Mouse (Mus musculus): ENCODE measurements around the gene Cpeb3. TPM values are rescaled to one million over a fixed set of nuclear protein-coding genes. Genes with fewer than 3 reads are reported as not detected.
"Not testable (repeated sequence)": the region's sequence is repeated elsewhere in the genome, so short reads cannot be mapped to it uniquely, and the experiment has no call there.

The Cpeb3 gene
- polyA plus RNA-seq, 1 experiment: 4.1 TPM

DNA sequence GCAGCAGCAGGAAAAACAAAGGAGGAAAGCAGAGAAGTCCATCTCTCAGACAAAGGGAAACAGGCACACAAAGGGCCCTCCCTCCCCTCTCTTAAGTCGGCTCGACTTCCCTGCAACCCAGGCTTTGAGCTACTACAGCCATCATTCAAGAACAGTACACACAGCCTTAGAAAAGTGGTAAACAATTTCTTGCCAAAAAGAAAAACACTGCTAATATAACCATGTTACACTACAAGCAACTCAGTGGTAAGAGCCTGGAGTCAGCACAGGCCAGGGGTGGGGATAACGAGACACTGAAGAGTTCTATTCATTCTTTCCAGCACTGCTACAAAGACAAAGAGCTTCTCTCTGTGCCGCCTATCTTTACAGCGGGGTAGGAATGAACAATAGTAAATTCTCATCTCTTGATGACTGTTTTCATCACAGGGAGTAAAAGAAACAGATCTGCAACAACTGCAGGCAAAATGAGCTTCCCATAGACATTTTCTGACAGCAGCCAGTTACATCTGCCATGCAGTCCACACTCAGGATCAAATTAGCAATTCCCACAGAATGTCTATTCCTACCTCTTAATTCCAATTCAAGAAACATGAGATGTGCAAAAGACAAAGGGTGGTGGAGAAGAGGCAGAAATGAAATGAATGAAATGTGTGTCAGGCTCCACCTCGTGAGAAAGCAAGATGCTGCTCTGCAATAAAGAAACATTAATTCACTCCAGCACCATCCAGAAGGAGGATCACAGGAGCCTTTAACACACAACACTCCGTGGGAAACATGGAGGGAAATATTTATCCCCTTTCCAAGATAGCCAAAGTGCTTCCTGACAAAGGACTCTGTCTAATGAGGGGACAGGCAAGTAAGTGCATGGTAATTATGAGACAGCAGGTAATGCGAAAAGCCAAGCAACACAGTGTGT, 118.0 kb downstream of the Cpeb3 start:
- no peak overlapping the region for H3K27ac ChIP-seq (ENCODE audit: insufficient read depth, low read length)
- no peaks in the 10 kb centered on the region for H3K27me3 ChIP-seq (ENCODE audit: control insufficient read depth, insufficient read depth, low read length)
- H3K4me1 ChIP-seq (ENCODE audit: control insufficient read depth, insufficient read depth, insufficient read length): no peaks in the 10 kb centered on the region
- no peak for DNase-seq (ENCODE audit: low read depth in 1 of 2, low spot score in 2 of 2)
- no peak overlapping the region for H3K4me3 ChIP-seq (ENCODE audit: extremely low read depth, insufficient read depth, insufficient read length)
- TF ChIP-seq CTCF (IDR thresholded peaks at IDR 0.05; ENCODE audit: extremely low read depth, insufficient read depth, insufficient read length, insufficient replicate concordance): no peak
- no peak for TF ChIP-seq POLR2A (IDR thresholded peaks at IDR 0.05; ENCODE audit: low read depth, low read length)
- 71% methylated on average over 8 of the region's 8 CpGs for WGBS
- no peaks in the 10 kb centered on the region for H3K36me3 ChIP-seq (ENCODE audit: control insufficient read depth, insufficient read depth, low read length)

DNA sequence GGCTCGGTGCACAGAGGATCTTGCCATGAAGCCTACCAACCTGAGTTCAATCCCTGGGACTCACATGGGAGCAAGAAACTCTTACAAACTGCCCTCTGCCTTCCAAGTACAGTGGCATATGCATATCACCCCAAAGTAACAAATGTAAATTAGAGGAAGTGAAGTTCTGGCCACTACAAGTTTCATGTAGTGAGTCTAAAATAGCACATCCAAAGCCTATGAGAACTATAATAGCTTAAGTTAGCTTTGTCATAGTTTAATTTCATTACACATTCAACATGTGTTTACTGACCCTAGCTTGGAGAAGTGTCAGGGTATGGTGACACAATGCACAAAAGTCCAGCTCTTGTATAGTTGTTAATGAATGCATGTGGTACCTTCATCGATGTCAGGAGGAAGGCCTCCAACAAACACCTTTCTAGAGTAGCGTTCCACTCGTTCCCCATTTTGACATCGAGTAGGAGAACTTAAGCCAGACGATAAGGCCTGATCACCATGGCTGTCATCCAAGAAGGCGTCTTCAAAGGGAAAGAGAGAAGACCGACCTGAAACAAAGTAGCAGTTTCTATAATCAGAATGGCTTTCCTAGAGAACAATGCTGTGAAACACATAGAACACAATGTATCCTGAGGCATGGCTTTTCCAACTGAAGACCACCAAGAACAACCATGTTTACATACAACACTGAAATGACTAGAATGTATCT, 120.2 kb downstream of the Cpeb3 start:
- H3K36me3 ChIP-seq (ENCODE audit: control insufficient read depth, insufficient read depth, low read length): no peaks in the 10 kb centered on the region
- no peaks in the 10 kb centered on the region for H3K27me3 ChIP-seq (ENCODE audit: control insufficient read depth, insufficient read depth, low read length)
- DNase-seq (ENCODE audit: low read depth in 1 of 2, low spot score in 2 of 2): no peak
- no peak for TF ChIP-seq POLR2A (IDR thresholded peaks at IDR 0.05; ENCODE audit: low read depth, low read length)
- no peaks in the 10 kb centered on the region for H3K4me1 ChIP-seq (ENCODE audit: control insufficient read depth, insufficient read depth, insufficient read length)
- H3K4me3 ChIP-seq (ENCODE audit: extremely low read depth, insufficient read depth, insufficient read length): no peak overlapping the region
- H3K27ac ChIP-seq (ENCODE audit: insufficient read depth, low read length): no peak overlapping the region
- 90% methylated on average over 8 of the region's 8 CpGs for WGBS

DNA sequence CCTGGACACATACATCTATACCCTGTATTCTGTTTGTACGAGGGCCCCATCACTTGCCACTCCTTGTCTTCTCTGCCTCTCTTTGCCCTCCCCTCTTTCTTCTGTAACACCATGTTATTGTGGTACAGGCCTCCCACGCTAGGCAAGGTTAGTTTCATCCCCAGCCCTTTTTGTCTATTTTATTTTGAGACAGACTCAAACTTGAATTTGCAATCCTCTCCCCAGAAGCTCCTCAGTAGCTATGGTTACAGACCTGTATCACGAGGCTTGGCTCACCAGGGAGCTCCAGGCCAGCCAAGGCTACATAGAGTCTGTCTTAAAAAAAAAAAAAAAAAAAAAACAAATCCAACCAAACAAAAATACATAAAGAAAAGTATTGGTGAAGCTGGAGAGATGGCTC, 123.9 kb downstream of the Cpeb3 start:
- Histone ChIP-seq H3K27ac (ENCODE audit: insufficient read depth, low read length) (no peak overlapping the region), H3K4me1 (ENCODE audit: control insufficient read depth, insufficient read depth, insufficient read length) (no peaks in the 10 kb centered on the region), H3K27me3 (ENCODE audit: control insufficient read depth, insufficient read depth, low read length) (no peaks in the 10 kb centered on the region), H3K36me3 (ENCODE audit: control insufficient read depth, insufficient read depth, low read length) (no peaks in the 10 kb centered on the region), H3K4me3 (ENCODE audit: extremely low read depth, insufficient read depth, insufficient read length) (no peak overlapping the region)
- 82% methylated on average over 3 of the region's 3 CpGs for WGBS
- DNase-seq (ENCODE audit: low read depth in 1 of 2, low spot score in 2 of 2): no peak
- TF ChIP-seq CTCF (IDR thresholded peaks at IDR 0.05; ENCODE audit: extremely low read depth, insufficient read depth, insufficient read length, insufficient replicate concordance) (no peak), POLR2A (IDR thresholded peaks at IDR 0.05; ENCODE audit: low read depth, low read length) (no peak)

DNA sequence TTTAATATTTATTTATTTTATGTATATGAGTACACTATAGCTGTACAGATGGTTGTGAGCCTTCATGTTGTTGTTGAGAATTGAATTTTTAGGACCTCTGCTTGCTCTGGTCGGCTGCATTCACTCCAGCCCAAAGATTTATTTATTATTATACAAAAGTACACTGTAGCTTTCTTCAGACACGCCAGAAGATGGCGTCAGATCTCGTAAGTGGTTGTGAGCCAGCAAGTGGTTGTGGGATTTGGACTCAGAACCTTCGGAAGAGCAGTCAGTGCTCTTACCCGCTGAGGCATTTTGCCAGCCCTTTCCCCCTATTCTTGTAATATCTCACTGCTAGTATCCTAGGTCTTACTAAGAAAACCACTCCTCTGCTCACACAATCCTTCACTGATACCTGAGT, 126.9 kb downstream of the Cpeb3 start:
- H3K36me3 ChIP-seq (ENCODE audit: control insufficient read depth, insufficient read depth, low read length): no peaks in the 10 kb centered on the region
- no peak for DNase-seq (ENCODE audit: low read depth in 1 of 2, low spot score in 2 of 2)
- H3K4me3 ChIP-seq (ENCODE audit: extremely low read depth, insufficient read depth, insufficient read length): no peak overlapping the region
- no peak for TF ChIP-seq CTCF (IDR thresholded peaks at IDR 0.05; ENCODE audit: extremely low read depth, insufficient read depth, insufficient read length, insufficient replicate concordance)
- TF ChIP-seq POLR2A (IDR thresholded peaks at IDR 0.05; ENCODE audit: low read depth, low read length): no peak
- no peaks in the 10 kb centered on the region for H3K27me3 ChIP-seq (ENCODE audit: control insufficient read depth, insufficient read depth, low read length)
- no peak overlapping the region for H3K27ac ChIP-seq (ENCODE audit: insufficient read depth, low read length)
- 66% methylated on average over 6 of the region's 6 CpGs for WGBS
- no peaks in the 10 kb centered on the region for H3K4me1 ChIP-seq (ENCODE audit: control insufficient read depth, insufficient read depth, insufficient read length)

DNA sequence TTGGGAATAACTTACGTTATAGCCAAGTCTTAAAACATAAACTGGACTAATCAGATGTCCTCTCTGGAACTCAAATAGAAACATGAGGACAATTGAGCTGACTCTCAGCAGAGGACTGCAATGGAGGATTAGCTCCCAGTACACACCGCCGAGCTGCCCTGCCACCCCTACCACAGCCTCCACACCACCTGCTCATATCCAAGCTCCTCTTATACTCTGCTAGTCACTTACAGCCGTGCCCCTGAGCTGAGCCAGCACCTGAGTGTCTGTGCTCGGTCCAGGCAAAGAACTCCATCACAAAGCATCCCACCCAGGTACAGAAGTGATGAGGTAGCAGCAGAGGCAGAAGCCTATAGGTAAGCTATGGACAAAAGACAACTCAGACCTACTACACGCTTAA, 129.2 kb downstream of the Cpeb3 start:
- Histone ChIP-seq H3K36me3 (ENCODE audit: control insufficient read depth, insufficient read depth, low read length) (no peaks in the 10 kb centered on the region), H3K27ac (ENCODE audit: insufficient read depth, low read length) (no peak overlapping the region), H3K4me3 (ENCODE audit: extremely low read depth, insufficient read depth, insufficient read length) (no peak overlapping the region), H3K27me3 (ENCODE audit: control insufficient read depth, insufficient read depth, low read length) (no peaks in the 10 kb centered on the region), H3K4me1 (ENCODE audit: control insufficient read depth, insufficient read depth, insufficient read length) (no peaks in the 10 kb centered on the region)
- TF ChIP-seq CTCF (IDR thresholded peaks at IDR 0.05; ENCODE audit: extremely low read depth, insufficient read depth, insufficient read length, insufficient replicate concordance) (no peak), POLR2A (IDR thresholded peaks at IDR 0.05; ENCODE audit: low read depth, low read length) (no peak)
- WGBS: 89% methylated on average over 6 of the region's 6 CpGs
- no peak for DNase-seq (ENCODE audit: low read depth in 1 of 2, low spot score in 2 of 2)

GRCm38 (mm10) chr19:37078571-37078970, 129.8 kb downstream of the Cpeb3 start:
- Histone ChIP-seq H3K4me3 (ENCODE audit: extremely low read depth, insufficient read depth, insufficient read length) (no peak overlapping the region), H3K27ac (ENCODE audit: insufficient read depth, low read length) (no peak overlapping the region), H3K4me1 (ENCODE audit: control insufficient read depth, insufficient read depth, insufficient read length) (no peaks in the 10 kb centered on the region), H3K27me3 (ENCODE audit: control insufficient read depth, insufficient read depth, low read length) (no peaks in the 10 kb centered on the region), H3K36me3 (ENCODE audit: control insufficient read depth, insufficient read depth, low read length) (no peaks in the 10 kb centered on the region)
- TF ChIP-seq POLR2A (IDR thresholded peaks at IDR 0.05; ENCODE audit: low read depth, low read length) (no peak), CTCF (IDR thresholded peaks at IDR 0.05; ENCODE audit: extremely low read depth, insufficient read depth, insufficient read length, insufficient replicate concordance) (no peak)
- WGBS: 100% methylated on average over 1 of the region's 1 CpGs
- no peak for DNase-seq (ENCODE audit: low read depth in 1 of 2, low spot score in 2 of 2)

DNA sequence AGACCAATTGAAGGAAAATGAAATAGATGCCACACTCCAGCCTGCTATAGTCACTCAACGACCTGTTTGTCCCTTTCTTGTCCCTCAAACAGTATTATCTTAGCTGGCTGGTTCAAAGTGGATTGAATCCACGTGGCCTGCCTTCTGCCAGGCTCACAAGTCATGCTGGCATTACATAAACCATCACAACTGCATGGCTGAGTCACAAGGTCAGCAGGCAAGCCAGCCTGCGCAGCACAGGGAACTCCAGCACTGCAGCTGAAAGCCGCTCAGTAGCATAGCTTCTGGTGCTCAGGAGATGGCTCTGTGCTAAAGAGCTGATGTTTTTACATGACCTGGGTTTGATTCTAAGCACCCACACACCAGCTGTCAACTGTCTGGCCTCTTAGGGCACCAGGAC, 130.3 kb downstream of the Cpeb3 start:
- TF ChIP-seq POLR2A (IDR thresholded peaks at IDR 0.05; ENCODE audit: low read depth, low read length) (no peak), CTCF (IDR thresholded peaks at IDR 0.05; ENCODE audit: extremely low read depth, insufficient read depth, insufficient read length, insufficient replicate concordance) (no peak)
- no peaks in the 10 kb centered on the region for H3K36me3 ChIP-seq (ENCODE audit: control insufficient read depth, insufficient read depth, low read length)
- H3K4me3 ChIP-seq (ENCODE audit: extremely low read depth, insufficient read depth, insufficient read length): no peak overlapping the region
- H3K27ac ChIP-seq (ENCODE audit: insufficient read depth, low read length): no peak overlapping the region
- no peaks in the 10 kb centered on the region for H3K27me3 ChIP-seq (ENCODE audit: control insufficient read depth, insufficient read depth, low read length)
- no peak for DNase-seq (ENCODE audit: low read depth in 1 of 2, low spot score in 2 of 2)
- WGBS: 60% methylated on average over 4 of the region's 4 CpGs
- no peaks in the 10 kb centered on the region for H3K4me1 ChIP-seq (ENCODE audit: control insufficient read depth, insufficient read depth, insufficient read length)

GRCm38 (mm10) chr19:37077258-37077657, 131.1 kb downstream of the Cpeb3 start:
- not testable (repeated sequence) for DNase-seq (ENCODE audit: low read depth in 1 of 2, low spot score in 2 of 2); H3K36me3 ChIP-seq (ENCODE audit: control insufficient read depth, insufficient read depth, low read length); H3K4me3 ChIP-seq (ENCODE audit: extremely low read depth, insufficient read depth, insufficient read length); H3K4me1 ChIP-seq (ENCODE audit: control insufficient read depth, insufficient read depth, insufficient read length); H3K27ac ChIP-seq (ENCODE audit: insufficient read depth, low read length); H3K27me3 ChIP-seq (ENCODE audit: control insufficient read depth, insufficient read depth, low read length)
- 94% methylated on average over 4 of the region's 4 CpGs for WGBS

Measured in spleen, adult 2 months (tissue).